Mouse (Mus musculus): ENCODE measurements at regions not wholly inside any gene's neighbourhood (a gene's known extent, or its start where the extent isn't known, plus 50 kb on each side); places are given as distances from the start of the nearest gene placed in this dataset.

GRCm38 (mm10) chr10:110858407-110858920 is 61.1 kb upstream of the Csrp2 start:
- 82% methylated on average over 4 of the region's 4 CpGs for WGBS
- Histone ChIP-seq H3K36me3 (ENCODE audit: control insufficient read depth, insufficient read depth) (no peaks in the 10 kb centered on the region), H3K4me3 (ENCODE audit: low read depth, low read length) (no peak overlapping the region), H3K9me3 (ENCODE audit: control insufficient read depth) (no peaks in the 10 kb centered on the region), H3K4me2 (replicated peaks; ENCODE audit: low read depth) (no peak overlapping the region), H3K4me1 (replicated peaks; ENCODE audit: control insufficient read depth, insufficient read depth, low read length) (no peaks in the 10 kb centered on the region), H3K9ac (ENCODE audit: low read depth, low read length) (no peak overlapping the region), H3K27ac (ENCODE audit: low read depth, low read length) (no peak overlapping the region), H3K27me3 (replicated peaks; ENCODE audit: control insufficient read depth, insufficient read depth, low read length) (no peaks in the 10 kb centered on the region)
- ATAC-seq = no peak
- no peak for TF ChIP-seq CTCF (IDR thresholded peaks at IDR 0.05; ENCODE audit: low read depth)

GRCm38 (mm10) chr10:110859307-110859706 is 60.3 kb upstream of the Csrp2 start:
- Histone ChIP-seq H3K9ac (ENCODE audit: low read depth, low read length) (no peak overlapping the region), H3K4me1 (replicated peaks; ENCODE audit: control insufficient read depth, insufficient read depth, low read length) (no peaks in the 10 kb centered on the region), H3K27me3 (replicated peaks; ENCODE audit: control insufficient read depth, insufficient read depth, low read length) (no peaks in the 10 kb centered on the region), H3K36me3 (ENCODE audit: control insufficient read depth, insufficient read depth) (no peaks in the 10 kb centered on the region), H3K4me3 (ENCODE audit: low read depth, low read length) (no peak overlapping the region), H3K9me3 (ENCODE audit: control insufficient read depth) (no peaks in the 10 kb centered on the region), H3K4me2 (replicated peaks; ENCODE audit: low read depth) (no peak overlapping the region), H3K27ac (ENCODE audit: low read depth, low read length) (no peak overlapping the region)
- ATAC-seq = no peak
- WGBS = 92% methylated on average over 1 of the region's 1 CpGs
- no peak for TF ChIP-seq CTCF (IDR thresholded peaks at IDR 0.05; ENCODE audit: low read depth)
